Mouse (Mus musculus) brain, embryonic 14.5 days (tissue): ENCODE results near the gene Gpam.

Experiments used
- CTCF ChIP-seq: fragments of 200-500 bp; IDR thresholded peaks from 2 replicates; pipeline ENCODE4 v1.5.1; 2012; ENCODE audit warnings: inconsistent platforms, mild to moderate bottlenecking, moderate library complexity, borderline replicate concordance; ENCODE audit not compliant: insufficient read depth, insufficient read length; ENCODE audit errors: extremely low read depth
- POLR2A ChIP-seq: fragments of 200-500 bp; IDR thresholded peaks from 2 replicates; pipeline ENCODE4 v1.6.1; 2012; ENCODE audit warnings: mild to moderate bottlenecking, inconsistent platforms, borderline replicate concordance; ENCODE audit not compliant: poor library complexity, insufficient read depth, insufficient read length, severe bottlenecking; ENCODE audit errors: extremely low read depth

GRCm38 (mm10) chr19:55090885-55091284 is 36.2 kb downstream of the Gpam start:
- TF ChIP-seq POLR2A (no peak), CTCF (no peak)
